Mouse (Mus musculus): ENCODE data around the gene Gdpd2. TPM values are rescaled to one million over a fixed set of nuclear protein-coding genes. Genes with fewer than 3 reads are reported as not detected.

Gdpd2 gene
- total and polyA plus RNA-seq, 3 experiments, result not detected

DNA sequence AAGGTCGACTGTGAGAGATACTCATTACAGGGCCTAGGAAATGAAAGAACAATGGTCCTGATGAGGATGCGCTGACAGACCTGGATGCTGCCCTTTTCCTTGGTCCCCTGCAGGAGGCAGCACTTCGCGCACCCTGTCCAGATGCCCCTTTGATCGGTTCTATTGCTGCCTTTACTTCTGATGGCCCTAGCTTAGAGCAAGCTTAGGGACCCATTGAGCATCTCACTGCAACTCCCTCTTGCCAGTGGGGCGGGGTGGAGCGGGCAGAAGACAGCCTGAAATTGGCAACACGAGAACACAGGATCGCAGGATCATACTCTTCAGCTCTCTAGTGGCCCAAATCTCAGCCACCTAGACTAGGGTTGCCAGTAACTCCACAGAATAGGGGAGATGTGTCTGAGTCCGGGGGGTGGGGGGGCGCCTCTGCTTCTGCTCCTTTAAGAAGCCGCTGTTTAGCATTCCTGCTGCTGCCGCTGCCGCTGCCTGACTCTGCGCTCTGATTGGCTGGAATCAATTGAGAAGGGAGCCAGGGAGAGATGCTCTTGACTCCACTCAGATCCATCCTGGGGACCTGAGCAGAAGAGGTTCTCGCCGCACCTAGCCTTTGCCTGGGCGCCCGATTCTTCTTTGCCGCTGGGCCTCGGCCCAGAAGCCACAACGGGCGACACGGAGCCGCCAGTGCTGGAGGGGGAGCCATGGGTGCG, 37.7 kb downstream of the Gdpd2 start, which contains the start of gene Dlg3:
Gene Dlg3 (plus strand): TSS at position 542 of the 704 bp plus-strand sequence.
- no peak for TF ChIP-seq USF1 (IDR thresholded peaks at IDR 0.05; ENCODE audit: low read depth, low read length)
- TF ChIP-seq UBTF (IDR thresholded peaks at IDR 0.05; ENCODE audit: borderline replicate concordance, insufficient read depth, low read depth, low read length), result no peak
- no peak for TF ChIP-seq CHD2 (IDR thresholded peaks at IDR 0.05; ENCODE audit: low read length)
- no peak for TF ChIP-seq ZNF384 (IDR thresholded peaks at IDR 0.05; ENCODE audit: low read depth, low read length)
- TF ChIP-seq KAT2A (conservative IDR thresholded peaks at IDR 0.05; ENCODE audit: low read depth, low read length), result no peak
- TF ChIP-seq NELFE (IDR thresholded peaks at IDR 0.05; ENCODE audit: low read depth, low read length), result no peak
- TF ChIP-seq ZMIZ1 (IDR thresholded peaks at IDR 0.05; ENCODE audit: low read depth, low read length), result no peak
- Histone ChIP-seq H3K9me3 (replicated peaks; ENCODE audit: insufficient read depth, low read length) (no peaks in the 10 kb centered on the region), H3K79me2 (ENCODE audit: control insufficient read depth, insufficient read depth, low read length, poor library complexity) (no peaks in the 10 kb centered on the region), H3K27me3 (ENCODE audit: control insufficient read depth in 1 of 2, insufficient read depth in 2 of 2, low read length in 2 of 2) (no peaks in the 10 kb centered on the region), H3K4me3 (ENCODE audit: control insufficient read depth in 1 of 2, insufficient read depth in 1 of 2, low read depth in 2 of 2, low read length in 2 of 2) (no peak within 1 kb of the TSS), H3K4me1 (ENCODE audit: control insufficient read depth in 1 of 2, insufficient read depth in 2 of 2, low read length in 2 of 2) (no peaks in the 10 kb centered on the region), H3K27ac (ENCODE audit: control insufficient read depth, low read depth, low read length) (no peak within 1 kb of the TSS), H3K9ac (ENCODE audit: control insufficient read depth, low read depth, low read length, poor library complexity, severe bottlenecking) (no peak within 1 kb of the TSS), H3K36me3 (ENCODE audit: control insufficient read depth in 1 of 2, insufficient read depth in 2 of 2, low read length in 2 of 2) (no peaks in the 10 kb centered on the region)
- DNase-seq (ENCODE audit: low read depth, low spot score), result no peak

DNA sequence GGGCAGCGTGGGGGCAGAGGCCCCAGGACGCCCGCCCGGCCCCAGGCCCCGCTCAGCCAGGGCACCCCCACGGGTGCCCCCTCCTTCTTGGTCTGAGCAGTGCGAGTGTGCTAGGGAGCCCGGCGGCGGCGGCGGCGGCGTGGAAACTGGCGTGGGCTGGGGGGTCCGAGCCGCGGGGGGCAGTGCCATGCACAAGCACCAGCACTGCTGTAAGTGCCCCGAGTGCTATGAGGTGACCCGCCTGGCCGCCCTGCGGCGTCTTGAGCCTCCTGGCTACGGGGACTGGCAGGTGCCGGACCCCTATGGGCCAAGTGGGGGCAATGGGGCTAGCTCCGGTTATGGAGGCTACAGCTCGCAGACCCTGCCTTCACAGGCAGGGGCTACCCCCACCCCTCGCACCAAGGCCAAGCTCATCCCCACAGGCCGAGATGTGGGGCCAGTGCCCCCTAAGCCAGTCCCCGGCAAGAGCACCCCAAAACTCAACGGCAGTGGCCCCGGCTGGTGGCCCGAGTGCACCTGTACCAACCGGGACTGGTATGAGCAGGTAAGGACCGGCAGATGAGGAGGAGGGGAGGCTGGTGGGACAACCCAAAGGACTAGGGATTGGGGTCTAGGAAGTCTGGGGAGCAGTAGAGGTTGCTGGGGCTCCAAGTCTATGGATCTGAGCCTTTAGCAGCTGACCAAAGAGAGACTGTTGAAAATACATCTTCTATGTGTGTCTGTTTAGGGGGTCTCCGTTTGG, 38.4 kb downstream of the Gdpd2 start:
- DNase-seq (ENCODE audit: low read depth, low spot score), result no peak
- no peak overlapping the region for H3K27ac ChIP-seq (ENCODE audit: control insufficient read depth, low read depth, low read length)
- no peaks in the 10 kb centered on the region for H3K27me3 ChIP-seq (ENCODE audit: control insufficient read depth in 1 of 2, insufficient read depth in 2 of 2, low read length in 2 of 2)
- no peaks in the 10 kb centered on the region for H3K36me3 ChIP-seq (ENCODE audit: control insufficient read depth in 1 of 2, insufficient read depth in 2 of 2, low read length in 2 of 2)
- no peak overlapping the region for H3K4me3 ChIP-seq (ENCODE audit: control insufficient read depth in 1 of 2, insufficient read depth in 1 of 2, low read depth in 2 of 2, low read length in 2 of 2)
- TF ChIP-seq CTCF (IDR thresholded peaks at IDR 0.05 in 2 of 3, conservative IDR thresholded peaks at IDR 0.05 in 1 of 3; ENCODE audit: control insufficient read depth in 1 of 3, insufficient read depth in 1 of 3, low read depth in 2 of 3, low read length in 3 of 3, poor library complexity in 1 of 3, severe bottlenecking in 1 of 3), result no peak
- TF ChIP-seq SMC3 (IDR thresholded peaks at IDR 0.05; ENCODE audit: low read depth, low read length), result no peak
- TF ChIP-seq E2F4 (IDR thresholded peaks at IDR 0.05; ENCODE audit: borderline replicate concordance, low read depth, low read length), result no peak
- TF ChIP-seq RAD21 (IDR thresholded peaks at IDR 0.05; ENCODE audit: low read depth, low read length), result no peak
- no peak for TF ChIP-seq MXI1 (IDR thresholded peaks at IDR 0.05; ENCODE audit: low read depth, low read length)
- no peak for TF ChIP-seq ZMIZ1 (IDR thresholded peaks at IDR 0.05; ENCODE audit: low read depth, low read length)
- TF ChIP-seq ETS1 (IDR thresholded peaks at IDR 0.05; ENCODE audit: low read depth, low read length), result no peak
- no peak overlapping the region for H3K9ac ChIP-seq (ENCODE audit: control insufficient read depth, low read depth, low read length, poor library complexity, severe bottlenecking)
- no peaks in the 10 kb centered on the region for H3K4me1 ChIP-seq (ENCODE audit: control insufficient read depth in 1 of 2, insufficient read depth in 2 of 2, low read length in 2 of 2)
- H3K79me2 ChIP-seq (ENCODE audit: control insufficient read depth, insufficient read depth, low read length, poor library complexity), result no peaks in the 10 kb centered on the region
- H3K9me3 ChIP-seq (replicated peaks; ENCODE audit: insufficient read depth, low read length), result no peaks in the 10 kb centered on the region
